Mouse (Mus musculus) thymus, adult 2 months (tissue): ENCODE measurements at regions not wholly inside any gene's neighbourhood (a gene's known extent, or its start where the extent isn't known, plus 50 kb on each side); places are given as distances from the start of the nearest gene placed in this dataset.

Experiments used
- CTCF ChIP-seq: fragments of 200-500 bp; IDR thresholded peaks from 2 replicates; pipeline ENCODE4 v1.5.1; 2012; ENCODE audit warnings: mild to moderate bottlenecking, control low read depth, low read length, moderate library complexity, borderline replicate concordance; ENCODE audit not compliant: control insufficient read depth, poor library complexity, insufficient read depth; ENCODE audit errors: extremely low read depth
- POLR2A ChIP-seq: fragments of 200-500 bp; IDR thresholded peaks from 2 replicates; pipeline ENCODE4 v1.6.1; 2012; ENCODE audit warnings: mild to moderate bottlenecking, low read length, control low read depth, moderate library complexity; ENCODE audit not compliant: control insufficient read depth, poor library complexity, insufficient read depth; ENCODE audit errors: extremely low read depth

DNA sequence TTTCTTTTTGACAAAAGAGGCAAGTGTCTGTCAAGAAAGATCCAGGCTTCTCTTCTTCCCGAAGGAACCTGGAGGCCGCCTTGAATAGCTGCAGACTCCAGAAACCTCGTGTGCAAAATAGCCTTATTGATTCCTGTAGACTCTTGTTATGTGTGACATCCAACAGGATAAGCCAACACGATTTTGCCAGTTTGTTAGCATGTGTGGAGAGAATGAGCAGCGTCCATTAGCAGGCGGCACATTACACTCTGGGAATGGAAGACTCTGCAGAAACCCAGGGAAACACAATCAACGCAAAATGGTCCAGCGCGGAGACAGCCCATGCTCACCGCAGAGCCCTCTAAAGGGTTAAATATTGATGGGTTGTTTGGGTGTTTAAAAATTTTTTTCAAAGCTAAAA is 1014.9 kb downstream of the Adgrl2 start:
- no peak for TF ChIP-seq CTCF
- TF ChIP-seq POLR2A: no peak
